Mouse (Mus musculus): Measurements from ENCODE around the gene Eva1b. TPM values are rescaled to one million over a fixed set of nuclear protein-coding genes. Genes with fewer than 3 reads are reported as not detected.

Eva1b gene
- polyA plus RNA-seq (2015; fragmentation: Nextera tagmentation; extraction: Ambion mirVana), result 7.9 and 10.0 TPM in 2 replicates

DNA sequence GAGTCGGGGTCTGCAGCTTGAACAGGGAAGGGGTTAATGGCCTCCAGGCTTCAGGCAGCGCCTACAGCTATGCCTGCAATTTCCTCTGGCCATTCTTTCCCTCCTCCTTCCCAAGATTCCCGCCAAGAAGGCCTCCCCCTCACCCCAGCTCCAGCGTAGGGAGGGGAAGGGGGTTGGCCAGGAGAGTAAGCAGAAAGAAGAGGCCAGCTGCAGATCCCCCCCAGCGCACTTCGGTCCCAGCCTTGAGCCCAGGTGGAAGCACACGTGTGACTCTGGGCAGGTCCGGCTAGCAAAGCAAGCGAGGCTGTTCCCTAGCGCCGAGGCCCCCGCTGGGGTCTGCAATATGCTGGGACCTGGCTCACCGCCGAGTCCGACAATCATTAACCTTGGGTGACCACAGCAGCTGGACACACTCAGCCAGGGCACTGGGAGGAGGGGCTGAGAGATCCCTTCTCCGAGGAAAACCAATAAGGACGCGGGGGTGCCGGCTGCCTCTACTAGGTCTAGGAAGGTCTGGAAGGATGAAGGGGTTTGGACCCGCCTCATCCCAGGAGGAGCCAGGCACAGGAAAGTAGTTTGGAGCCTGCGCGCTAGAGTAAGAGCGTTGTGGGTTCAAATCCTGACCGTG lies at the start of gene Eva1b:
Gene Eva1b, plus strand, starts transcription at position 212 of the 628 bp plus-strand sequence.
- H3K9ac ChIP-seq (ENCODE audit: low read depth, low read length), result peak within 1 kb of the TSS; percentile 55
- H3K4me1 ChIP-seq (ENCODE audit: control insufficient read depth, insufficient read depth, low read length), result peaks cover 10% of the 10 kb centered on the region
- peak within 1 kb of the TSS; percentile 40 for H3K4me3 ChIP-seq (ENCODE audit: low read depth, low read length)
- H3K27me3 ChIP-seq (ENCODE audit: control insufficient read depth, insufficient read depth, low read depth, low read length), result peaks cover 26% of the 10 kb centered on the region
- 4% methylated on average over 24 of the region's 24 CpGs for WGBS
- ATAC-seq, result no peak
- no peak within 1 kb of the TSS for H3K27ac ChIP-seq (ENCODE audit: low read length)
- H3K36me3 ChIP-seq (ENCODE audit: control insufficient read depth, insufficient read depth, low read length), result no peaks in the 10 kb centered on the region
- H3K9me3 ChIP-seq (replicated peaks; ENCODE audit: control insufficient read depth, low read length, poor library complexity, severe bottlenecking), result no peaks in the 10 kb centered on the region
- H3K4me2 ChIP-seq (ENCODE audit: low read length), result peak within 1 kb of the TSS; percentile 69

GRCm38 (mm10) chr4:126099365-126099764 lies 48.2 kb upstream of the Eva1b start:
- 97% methylated on average over 3 of the region's 3 CpGs for WGBS
- no peaks in the 10 kb centered on the region for H3K27me3 ChIP-seq (ENCODE audit: control insufficient read depth, insufficient read depth, low read depth, low read length)

DNA sequence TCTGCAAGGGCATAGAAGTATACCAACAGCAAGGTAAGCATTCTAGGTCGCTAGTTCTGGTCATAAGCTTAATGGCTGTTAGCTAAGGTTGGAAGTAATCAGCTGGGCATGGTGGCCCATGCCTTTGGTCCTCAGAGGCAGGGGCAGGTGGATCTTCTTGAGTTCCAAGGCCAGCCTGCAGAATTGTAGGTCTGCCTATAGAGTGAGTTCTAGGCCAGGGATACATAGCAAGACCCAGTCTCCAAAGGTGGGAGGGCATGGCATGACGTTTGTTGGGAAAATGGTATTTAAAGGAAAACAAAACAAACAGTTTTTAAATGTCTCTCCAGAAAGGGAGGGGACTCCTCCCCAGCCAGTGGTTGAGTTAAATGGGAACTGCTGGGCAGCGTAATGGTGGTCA lies 46.8 kb upstream of the Eva1b start:
- H3K27me3 ChIP-seq (ENCODE audit: control insufficient read depth, insufficient read depth, low read depth, low read length), result no peaks in the 10 kb centered on the region
- peaks cover 31% of the 10 kb centered on the region for H3K4me1 ChIP-seq (ENCODE audit: control insufficient read depth, insufficient read depth, low read length)
- WGBS, result 88% methylated on average over 3 of the region's 3 CpGs
- H3K4me3 ChIP-seq (ENCODE audit: low read depth, low read length), result no peak overlapping the region
- H3K4me2 ChIP-seq (ENCODE audit: low read length), result no peak overlapping the region
- H3K27ac ChIP-seq (ENCODE audit: low read length), result no peak overlapping the region
- no peak for ATAC-seq
- no peaks in the 10 kb centered on the region for H3K9me3 ChIP-seq (replicated peaks; ENCODE audit: control insufficient read depth, low read length, poor library complexity, severe bottlenecking)
- 0 out of 2 replicates have a peak, but pooled peaks cover 2% of the 10 kb centered on the region for H3K36me3 ChIP-seq (ENCODE audit: control insufficient read depth, insufficient read depth, low read length)
- H3K9ac ChIP-seq (ENCODE audit: low read depth, low read length), result no peak overlapping the region

More at GRCm38 (mm10) chr4:126099365-126099764, 48.2 kb upstream of the Eva1b start:
- Histone ChIP-seq H3K9me3 (replicated peaks; ENCODE audit: control insufficient read depth, low read length, poor library complexity, severe bottlenecking) (no peaks in the 10 kb centered on the region), H3K4me2 (ENCODE audit: low read length) (no peak overlapping the region), H3K36me3 (ENCODE audit: control insufficient read depth, insufficient read depth, low read length) (0 out of 2 replicates have a peak, but pooled peaks cover 2% of the 10 kb centered on the region), H3K9ac (ENCODE audit: low read depth, low read length) (no peak overlapping the region), H3K4me3 (ENCODE audit: low read depth, low read length) (no peak overlapping the region), H3K4me1 (ENCODE audit: control insufficient read depth, insufficient read depth, low read length) (peaks cover 18% of the 10 kb centered on the region), H3K27ac (ENCODE audit: low read length) (no peak overlapping the region)
- no peak for ATAC-seq

GRCm38 (mm10) chr4:126102061-126102841 lies 45.3 kb upstream of the Eva1b start:
- no peak for ATAC-seq
- Histone ChIP-seq H3K27me3 (ENCODE audit: control insufficient read depth, insufficient read depth, low read depth, low read length) (no peaks in the 10 kb centered on the region), H3K9ac (ENCODE audit: low read depth, low read length) (no peak overlapping the region), H3K4me3 (ENCODE audit: low read depth, low read length) (no peak overlapping the region), H3K27ac (ENCODE audit: low read length) (peak overlapping the region; percentile 87), H3K36me3 (ENCODE audit: control insufficient read depth, insufficient read depth, low read length) (0 out of 2 replicates have a peak, but pooled peaks cover 2% of the 10 kb centered on the region), H3K4me1 (ENCODE audit: control insufficient read depth, insufficient read depth, low read length) (peaks cover 31% of the 10 kb centered on the region), H3K9me3 (replicated peaks; ENCODE audit: control insufficient read depth, low read length, poor library complexity, severe bottlenecking) (no peaks in the 10 kb centered on the region), H3K4me2 (ENCODE audit: low read length) (peak overlapping the region; percentile 97; the same call in 1 of the 2 replicates)
- 41% methylated on average over 7 of the region's 7 CpGs for WGBS

- Histone ChIP-seq H3K9me3 (replicated peaks; ENCODE audit: control insufficient read depth, low read length, poor library complexity, severe bottlenecking) (no peaks in the 10 kb centered on the region), H3K27ac (ENCODE audit: low read length) (peak overlapping the region; percentile 87), H3K4me1 (ENCODE audit: control insufficient read depth, insufficient read depth, low read length) (peaks cover 32% of the 10 kb centered on the region), H3K4me2 (ENCODE audit: low read length) (peak overlapping the region; percentile 97), H3K4me3 (ENCODE audit: low read depth, low read length) (peak overlapping the region; percentile 91), H3K27me3 (ENCODE audit: control insufficient read depth, insufficient read depth, low read depth, low read length) (no peaks in the 10 kb centered on the region), H3K36me3 (ENCODE audit: control insufficient read depth, insufficient read depth, low read length) (0 out of 2 replicates have a peak, but pooled peaks cover 2% of the 10 kb centered on the region), H3K9ac (ENCODE audit: low read depth, low read length) (peak overlapping the region; percentile 63; the same call in 1 of the 2 replicates)
- 1% methylated on average over 15 of the region's 15 CpGs for WGBS
- ATAC-seq, result peak; percentile 59
These were observed 44.4 kb upstream of the Eva1b start for GRCm38 (mm10) chr4:126103057-126103581.

- Histone ChIP-seq H3K27ac (ENCODE audit: low read length) (peak within 1 kb of the TSS; percentile 87), H3K9me3 (replicated peaks; ENCODE audit: control insufficient read depth, low read length, poor library complexity, severe bottlenecking) (no peaks in the 10 kb centered on the region), H3K4me1 (ENCODE audit: control insufficient read depth, insufficient read depth, low read length) (peaks cover 35% of the 10 kb centered on the region), H3K4me3 (ENCODE audit: low read depth, low read length) (peak within 1 kb of the TSS; percentile 91), H3K9ac (ENCODE audit: low read depth, low read length) (peak within 1 kb of the TSS; percentile 87), H3K4me2 (ENCODE audit: low read length) (peak within 1 kb of the TSS; percentile 97), H3K36me3 (ENCODE audit: control insufficient read depth, insufficient read depth, low read length) (0 out of 2 replicates have a peak, but pooled peaks cover 2% of the 10 kb centered on the region), H3K27me3 (ENCODE audit: control insufficient read depth, insufficient read depth, low read depth, low read length) (no peaks in the 10 kb centered on the region)
- under 1% methylated on average over 32 of the region's 34 CpGs for WGBS
- peak; percentile 94 for ATAC-seq
These were observed 43.9 kb upstream of the Eva1b start, which contains the start of gene Stk40 for GRCm38 (mm10) chr4:126103590-126104068. TSS of gene Stk40 (plus strand) at chr4:126103957.

GRCm38 (mm10) chr4:126104261-126105075 lies 43.1 kb upstream of the Eva1b start:
- peak; percentile 29 for ATAC-seq
- Histone ChIP-seq H3K9me3 (replicated peaks; ENCODE audit: control insufficient read depth, low read length, poor library complexity, severe bottlenecking) (no peaks in the 10 kb centered on the region), H3K4me3 (ENCODE audit: low read depth, low read length) (peak overlapping the region; percentile 91), H3K9ac (ENCODE audit: low read depth, low read length) (peak overlapping the region; percentile 87), H3K4me2 (ENCODE audit: low read length) (peak overlapping the region; percentile 97), H3K36me3 (ENCODE audit: control insufficient read depth, insufficient read depth, low read length) (0 out of 2 replicates have a peak, but pooled peaks cover 2% of the 10 kb centered on the region), H3K27ac (ENCODE audit: low read length) (peak overlapping the region; percentile 76), H3K27me3 (ENCODE audit: control insufficient read depth, insufficient read depth, low read depth, low read length) (no peaks in the 10 kb centered on the region), H3K4me1 (ENCODE audit: control insufficient read depth, insufficient read depth, low read length) (peaks cover 37% of the 10 kb centered on the region)
- 2% methylated on average over 33 of the region's 34 CpGs for WGBS

GRCm38 (mm10) chr4:126105131-126105783 lies 42.3 kb upstream of the Eva1b start:
- Histone ChIP-seq H3K36me3 (ENCODE audit: control insufficient read depth, insufficient read depth, low read length) (no peaks in the 10 kb centered on the region), H3K9ac (ENCODE audit: low read depth, low read length) (peak overlapping the region; percentile 87), H3K27ac (ENCODE audit: low read length) (no peak overlapping the region), H3K4me3 (ENCODE audit: low read depth, low read length) (peak overlapping the region; percentile 91), H3K9me3 (replicated peaks; ENCODE audit: control insufficient read depth, low read length, poor library complexity, severe bottlenecking) (no peaks in the 10 kb centered on the region), H3K4me1 (ENCODE audit: control insufficient read depth, insufficient read depth, low read length) (peaks cover 42% of the 10 kb centered on the region), H3K4me2 (ENCODE audit: low read length) (peak overlapping the region; percentile 97), H3K27me3 (ENCODE audit: control insufficient read depth, insufficient read depth, low read depth, low read length) (no peaks in the 10 kb centered on the region)
- ATAC-seq, result no peak
- 46% methylated on average over 7 of the region's 7 CpGs for WGBS
